Mouse (Mus musculus) heart, embryonic 10.5 days (tissue): Measurements from ENCODE around the gene Ifi206. TPM values are rescaled to one million over a fixed set of nuclear protein-coding genes. Genes with fewer than 3 reads are reported as not detected.
"Not testable (repeated sequence)": the region's sequence is repeated elsewhere in the genome, so short reads cannot be mapped to it uniquely, and the experiment has no call there.

Experiments used
- DNase-seq: peaks from one replicate; pipeline ENCODE4 v3.0.0-alpha.2; 2017; ENCODE audit warnings: low spot score
- H3K27ac ChIP-seq: fragments of 300-500 bp; sonication (generic); 2 replicates; pipeline ENCODE4 v1.5.1; 2016; ENCODE audit warnings: mild to moderate bottlenecking
- H3K27me3 ChIP-seq: fragments of 300-500 bp; sonication (generic); 2 replicates; pipeline ENCODE4 v1.6.1; 2016; ENCODE audit warnings: mild to moderate bottlenecking; ENCODE audit not compliant: poor library complexity, insufficient read depth, severe bottlenecking
- H3K36me3 ChIP-seq: fragments of 300-500 bp; sonication (generic); 2 replicates; pipeline ENCODE4 v1.6.1; 2016; ENCODE audit warnings: mild to moderate bottlenecking, moderate library complexity
- H3K4me1 ChIP-seq: fragments of 300-500 bp; sonication (generic); 2 replicates; pipeline ENCODE4 v1.6.1; 2016; ENCODE audit warnings: mild to moderate bottlenecking
- H3K4me3 ChIP-seq: fragments of 300-500 bp; sonication (generic); 2 replicates; pipeline ENCODE4 v1.5.1; 2016; ENCODE audit warnings: mild to moderate bottlenecking, moderate library complexity
- H3K9me3 ChIP-seq: fragments of 300-500 bp; sonication (generic); 2 replicates; pipeline ENCODE4 v1.6.1; 2016; ENCODE audit warnings: mild to moderate bottlenecking, moderate library complexity
- WGBS: fragments of 180-500 bp; shearing (Covaris S2); methylation state at CpG from one replicate; pipeline ENCODE4 v1.1.7; 2016; 5-methylcytosine and 5-hydroxymethylcytosine counted together
- polyA plus RNA-seq: library from polyadenylated mRNA; unstranded; fragments of >200 nt; fragmentation: Nextera tagmentation; extraction: Ambion mirVana; gene quantifications from 2 replicates; pipeline ENCODE4 v1.2.1, GENCODE M21; 2016

The Ifi206 gene
- polyA plus RNA-seq: not detected in 2 replicates

GRCm38 (mm10) chr1:173490812-173491480 lies at the start of gene Ifi206:
Ifi206 (minus strand) TSS chr1:173491041.
- not testable (repeated sequence) for H3K27ac ChIP-seq, H3K36me3 ChIP-seq, DNase-seq, H3K4me3 ChIP-seq, H3K4me1 ChIP-seq, H3K9me3 ChIP-seq, H3K27me3 ChIP-seq
- WGBS: 80% methylated on average over 3 of the region's 3 CpGs

GRCm38 (mm10) chr1:173535791-173536190 lies 45.0 kb upstream of the Ifi206 start, which contains the start of gene Ifi214:
Ifi214 (minus strand) TSS chr1:173535957.
- 79% methylated on average over 3 of the region's 3 CpGs for WGBS
- DNase-seq: not testable (repeated sequence)

GRCm38 (mm10) chr1:173521452-173521851 lies 30.6 kb upstream of the Ifi206 start:
- H3K27ac ChIP-seq: no peak overlapping the region
- H3K4me3 ChIP-seq: no peak overlapping the region
- no peak for DNase-seq
- H3K27me3 ChIP-seq: no peaks in the 10 kb centered on the region
- no peaks in the 10 kb centered on the region for H3K9me3 ChIP-seq
- no peaks in the 10 kb centered on the region for H3K4me1 ChIP-seq
- H3K36me3 ChIP-seq: no peaks in the 10 kb centered on the region

More at GRCm38 (mm10) chr1:173535791-173536190, 45.0 kb upstream of the Ifi206 start, which contains the start of gene Ifi214:
- not testable (repeated sequence) for H3K36me3 ChIP-seq, H3K4me3 ChIP-seq, H3K4me1 ChIP-seq, H3K9me3 ChIP-seq, H3K27me3 ChIP-seq, H3K27ac ChIP-seq

GRCm38 (mm10) chr1:173510595-173510994 lies 19.8 kb upstream of the Ifi206 start:
- not testable (repeated sequence) for DNase-seq, H3K27me3 ChIP-seq, H3K36me3 ChIP-seq, H3K27ac ChIP-seq, H3K4me1 ChIP-seq, H3K9me3 ChIP-seq, H3K4me3 ChIP-seq
- WGBS: 94% methylated on average over 2 of the region's 2 CpGs

- not testable (repeated sequence) for H3K36me3 ChIP-seq, H3K9me3 ChIP-seq, H3K27ac ChIP-seq, H3K4me1 ChIP-seq, H3K27me3 ChIP-seq, H3K4me3 ChIP-seq, DNase-seq
These were observed 642 bp upstream of the Ifi206 start for GRCm38 (mm10) chr1:173491483-173491882.

GRCm38 (mm10) chr1:173481182-173481574 lies 9.7 kb downstream of the Ifi206 start:
- DNase-seq, H3K36me3 ChIP-seq, H3K4me3 ChIP-seq, H3K9me3 ChIP-seq, H3K27me3 ChIP-seq, H3K4me1 ChIP-seq, H3K27ac ChIP-seq: not testable (repeated sequence)
- WGBS: 78% methylated on average over 3 of the region's 3 CpGs

GRCm38 (mm10) chr1:173480399-173481181 lies 10.3 kb downstream of the Ifi206 start:
- 80% methylated on average over 5 of the region's 5 CpGs for WGBS
- not testable (repeated sequence) for DNase-seq, H3K36me3 ChIP-seq

GRCm38 (mm10) chr1:173456761-173457160 lies 34.1 kb downstream of the Ifi206 start:
- 84% methylated on average over 5 of the region's 5 CpGs for WGBS
- H3K4me3 ChIP-seq: no peak overlapping the region

More at GRCm38 (mm10) chr1:173480399-173481181, 10.3 kb downstream of the Ifi206 start:
- H3K9me3 ChIP-seq, H3K4me1 ChIP-seq, H3K4me3 ChIP-seq, H3K27me3 ChIP-seq, H3K27ac ChIP-seq: not testable (repeated sequence)

GRCm38 (mm10) chr1:173456139-173456754 lies 34.6 kb downstream of the Ifi206 start:
- H3K4me1 ChIP-seq: peaks cover 3% of the 10 kb centered on the region; the same call in 1 of the 2 replicates
- H3K27ac ChIP-seq: no peak overlapping the region
- 49% methylated on average over 7 of the region's 7 CpGs for WGBS
- no peak overlapping the region for H3K4me3 ChIP-seq
- H3K36me3 ChIP-seq: no peaks in the 10 kb centered on the region
- no peaks in the 10 kb centered on the region for H3K27me3 ChIP-seq
- no peaks in the 10 kb centered on the region for H3K9me3 ChIP-seq
- no peak for DNase-seq

More at GRCm38 (mm10) chr1:173456761-173457160, 34.1 kb downstream of the Ifi206 start:
- Histone ChIP-seq H3K27ac (no peak overlapping the region), H3K9me3 (no peaks in the 10 kb centered on the region), H3K4me1 (peaks cover 3% of the 10 kb centered on the region; the same call in 1 of the 2 replicates), H3K36me3 (no peaks in the 10 kb centered on the region), H3K27me3 (no peaks in the 10 kb centered on the region)
- DNase-seq: no peak

- no peaks in the 10 kb centered on the region for H3K36me3 ChIP-seq
- WGBS: 90% methylated on average over 5 of the region's 5 CpGs
- no peak overlapping the region for H3K27ac ChIP-seq
- H3K9me3 ChIP-seq: no peaks in the 10 kb centered on the region
- DNase-seq: no peak
- H3K27me3 ChIP-seq: no peaks in the 10 kb centered on the region
- no peak overlapping the region for H3K4me3 ChIP-seq
- no peaks in the 10 kb centered on the region for H3K4me1 ChIP-seq
These were observed 39.2 kb downstream of the Ifi206 start for GRCm38 (mm10) chr1:173451665-173452064.

- WGBS: 86% methylated on average over 4 of the region's 4 CpGs
- no peaks in the 10 kb centered on the region for H3K36me3 ChIP-seq
- H3K4me1 ChIP-seq: no peaks in the 10 kb centered on the region
- no peaks in the 10 kb centered on the region for H3K27me3 ChIP-seq
- H3K27ac ChIP-seq: no peak overlapping the region
- no peak for DNase-seq
- H3K9me3 ChIP-seq: no peaks in the 10 kb centered on the region
- H3K4me3 ChIP-seq: no peak overlapping the region
These were observed 40.2 kb downstream of the Ifi206 start for GRCm38 (mm10) chr1:173450621-173451020.

- WGBS: 72% methylated on average over 4 of the region's 4 CpGs
- Histone ChIP-seq H3K27ac (no peak overlapping the region), H3K36me3 (no peaks in the 10 kb centered on the region), H3K4me3 (no peak overlapping the region), H3K9me3 (no peaks in the 10 kb centered on the region), H3K4me1 (no peaks in the 10 kb centered on the region), H3K27me3 (no peaks in the 10 kb centered on the region)
- DNase-seq: no peak
These were observed 43.8 kb downstream of the Ifi206 start for GRCm38 (mm10) chr1:173447067-173447466.

GRCm38 (mm10) chr1:173443061-173443460 lies 47.8 kb downstream of the Ifi206 start:
- WGBS: 91% methylated on average over 1 of the region's 1 CpGs
- Histone ChIP-seq H3K4me3 (no peak overlapping the region), H3K4me1 (no peaks in the 10 kb centered on the region), H3K36me3 (no peaks in the 10 kb centered on the region), H3K27me3 (no peaks in the 10 kb centered on the region), H3K27ac (no peak overlapping the region), H3K9me3 (no peaks in the 10 kb centered on the region)
- DNase-seq: no peak
